Mouse (Mus musculus) midbrain, embryonic 10.5 days (tissue): ENCODE measurements around the gene Eif6. TPM values are rescaled to one million over a fixed set of nuclear protein-coding genes. Genes with fewer than 3 reads are reported as not detected.

Source experiments
- DNase-seq: peaks from one replicate; pipeline ENCODE4 v3.0.0-alpha.2; 2017; ENCODE audit warnings: low spot score
- H3K27ac ChIP-seq: fragments of 300-500 bp; sonication (generic); replicated peaks from 2 replicates; pipeline ENCODE4 v1.5.1; 2016; ENCODE audit warnings: mild to moderate bottlenecking
- H3K27me3 ChIP-seq: fragments of 300-500 bp; sonication (generic); 2 replicates; pipeline ENCODE4 v1.6.1; 2016; ENCODE audit warnings: low read depth, mild to moderate bottlenecking; ENCODE audit not compliant: poor library complexity, severe bottlenecking
- H3K36me3 ChIP-seq: fragments of 300-500 bp; sonication (generic); 2 replicates; pipeline ENCODE4 v1.6.1; 2016; ENCODE audit warnings: mild to moderate bottlenecking, moderate library complexity
- H3K4me1 ChIP-seq: fragments of 300-500 bp; sonication (generic); 2 replicates; pipeline ENCODE4 v1.6.1; 2016
- H3K4me3 ChIP-seq: fragments of 300-500 bp; sonication (generic); 2 replicates; pipeline ENCODE4 v1.5.1; 2016; ENCODE audit warnings: mild to moderate bottlenecking, moderate library complexity
- H3K9me3 ChIP-seq: fragments of 300-500 bp; sonication (generic); replicated peaks from 2 replicates; pipeline ENCODE4 v1.6.1; 2016; ENCODE audit warnings: mild to moderate bottlenecking
- WGBS: fragments of 180-500 bp; shearing (Covaris S2); methylation state at CpG from one replicate; pipeline ENCODE4 v1.1.7; 2016; 5-methylcytosine and 5-hydroxymethylcytosine counted together
- polyA plus RNA-seq: library from polyadenylated mRNA; unstranded; fragments of >200 nt; fragmentation: Nextera tagmentation; extraction: Ambion mirVana; gene quantifications from 2 replicates; pipeline ENCODE4 v1.2.1, GENCODE M21; 2016

Gene Eif6
- polyA plus RNA-seq, 1 experiment from 2014 or later, result 257 TPM

DNA sequence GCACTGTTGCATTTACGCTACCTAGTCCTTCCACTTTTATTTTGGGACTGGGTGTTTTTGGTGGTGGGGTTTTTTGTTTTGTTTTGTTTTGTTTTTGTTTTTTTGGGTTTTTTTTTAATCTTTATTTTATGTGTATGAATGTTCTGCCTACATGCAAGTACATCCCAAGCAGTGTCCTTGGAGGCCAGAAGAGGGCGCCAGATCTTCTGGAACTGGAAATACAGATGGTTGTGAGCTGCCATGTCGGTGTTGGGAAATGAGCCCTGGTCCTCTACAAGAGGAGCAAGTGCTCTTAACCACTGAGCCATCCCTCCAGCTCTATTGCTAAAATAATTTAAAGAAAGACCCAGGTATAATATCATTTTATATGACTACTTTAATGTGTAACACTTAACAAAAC, 24.0 kb downstream of the Eif6 start:
- Histone ChIP-seq H3K36me3 (no peaks in the 10 kb centered on the region), H3K4me3 (no peak overlapping the region), H3K27ac (no peak overlapping the region), H3K27me3 (no peaks in the 10 kb centered on the region), H3K4me1 (no peaks in the 10 kb centered on the region), H3K9me3 (no peaks in the 10 kb centered on the region)
- DNase-seq, result no peak
- 63% methylated on average over 3 of the region's 3 CpGs for WGBS

DNA sequence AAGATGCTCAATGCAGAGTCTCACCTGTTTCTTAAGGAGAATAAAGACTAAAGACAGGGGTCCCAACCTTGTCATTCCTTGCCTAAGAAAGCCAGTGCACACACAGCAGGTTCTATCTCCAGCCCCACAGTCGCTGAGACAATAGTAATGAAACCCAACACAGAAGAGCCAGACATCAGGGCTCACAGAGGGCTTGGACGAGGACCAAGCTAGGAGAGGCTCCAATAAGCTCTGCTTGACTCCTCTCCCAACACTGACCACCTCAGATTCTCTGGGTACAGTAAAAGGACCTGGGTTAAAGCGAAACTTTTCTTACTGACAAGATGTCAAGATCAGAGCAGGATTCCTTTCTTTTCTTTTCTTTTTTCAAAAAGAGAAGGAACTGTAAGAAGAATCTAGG, 28.1 kb downstream of the Eif6 start:
- Histone ChIP-seq H3K4me1 (no peaks in the 10 kb centered on the region), H3K27me3 (no peaks in the 10 kb centered on the region), H3K27ac (no peak overlapping the region), H3K4me3 (no peak overlapping the region), H3K9me3 (no peaks in the 10 kb centered on the region), H3K36me3 (no peaks in the 10 kb centered on the region)
- WGBS, result 67% methylated on average over 3 of the region's 3 CpGs
- DNase-seq, result no peak

DNA sequence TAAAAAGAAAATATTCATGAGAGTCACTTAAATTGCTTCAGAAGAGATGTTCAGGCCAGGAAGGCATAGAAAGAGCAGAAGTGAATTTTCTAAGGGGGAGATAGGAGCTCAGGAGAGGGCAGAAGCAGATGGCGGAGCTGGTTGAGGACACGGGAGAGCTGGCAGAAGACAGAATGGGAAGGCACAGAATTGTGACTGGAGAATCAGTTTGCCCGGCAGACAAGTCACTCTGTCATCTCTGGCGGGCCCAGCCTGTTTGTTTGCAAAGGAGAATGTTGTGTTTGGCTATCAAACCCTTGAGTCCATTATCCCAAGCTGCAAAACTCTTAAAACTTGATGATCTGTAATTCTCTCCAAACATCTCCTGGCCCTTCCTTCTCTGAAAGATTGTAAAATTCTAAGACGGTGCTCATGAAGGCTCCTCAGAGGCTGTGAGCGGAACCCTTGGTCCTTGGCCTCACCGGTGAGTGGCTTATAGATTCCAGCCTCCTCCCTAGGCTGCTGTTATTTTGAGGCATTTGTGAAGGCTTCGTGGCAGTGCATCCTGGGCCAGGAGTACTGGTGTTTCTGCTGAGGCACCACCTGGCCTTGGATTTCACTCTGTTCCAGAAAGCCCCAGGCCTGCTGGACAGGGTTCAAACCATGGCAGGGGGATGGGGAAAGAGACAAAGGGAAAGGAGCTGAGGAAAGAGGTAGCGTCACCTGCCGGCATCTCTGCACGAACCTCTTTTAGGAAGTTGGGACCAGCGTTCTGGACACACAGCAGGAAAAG, 31.9 kb downstream of the Eif6 start:
- 89% methylated on average over 12 of the region's 12 CpGs for WGBS

DNA sequence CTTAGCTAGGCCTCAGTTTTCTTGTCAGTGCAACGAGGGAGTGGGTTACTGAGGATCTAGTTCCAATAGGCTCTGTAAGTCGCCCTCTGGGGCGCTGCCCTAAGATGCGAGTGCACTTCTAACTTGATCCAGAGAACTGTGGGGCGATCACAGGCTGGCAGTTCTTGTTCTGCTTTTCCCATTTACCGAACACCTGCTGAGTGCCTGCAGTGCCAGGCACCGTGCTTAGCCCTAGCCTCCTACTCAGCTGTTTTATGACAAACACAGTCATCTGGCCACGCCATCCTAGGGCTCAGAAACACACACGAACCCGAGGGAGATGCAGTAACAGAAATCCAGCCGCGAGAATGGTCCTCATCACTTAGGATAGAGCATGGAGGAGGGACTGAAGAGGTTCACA, 33.8 kb downstream of the Eif6 start:
- 27% methylated on average over 12 of the region's 12 CpGs for WGBS
- H3K4me1 ChIP-seq, result peaks cover 8% of the 10 kb centered on the region
- H3K36me3 ChIP-seq, result no peaks in the 10 kb centered on the region
- no peak overlapping the region for H3K4me3 ChIP-seq
- H3K27ac ChIP-seq, result no peak overlapping the region
- no peaks in the 10 kb centered on the region for H3K9me3 ChIP-seq
- no peaks in the 10 kb centered on the region for H3K27me3 ChIP-seq
- DNase-seq, result no peak

More for the DNA sequence above, 31.9 kb downstream of the Eif6 start:
- Histone ChIP-seq H3K9me3 (no peaks in the 10 kb centered on the region), H3K4me1 (peaks cover 8% of the 10 kb centered on the region), H3K27me3 (no peaks in the 10 kb centered on the region), H3K36me3 (no peaks in the 10 kb centered on the region), H3K4me3 (no peak overlapping the region), H3K27ac (no peak overlapping the region)
- no peak for DNase-seq

DNA sequence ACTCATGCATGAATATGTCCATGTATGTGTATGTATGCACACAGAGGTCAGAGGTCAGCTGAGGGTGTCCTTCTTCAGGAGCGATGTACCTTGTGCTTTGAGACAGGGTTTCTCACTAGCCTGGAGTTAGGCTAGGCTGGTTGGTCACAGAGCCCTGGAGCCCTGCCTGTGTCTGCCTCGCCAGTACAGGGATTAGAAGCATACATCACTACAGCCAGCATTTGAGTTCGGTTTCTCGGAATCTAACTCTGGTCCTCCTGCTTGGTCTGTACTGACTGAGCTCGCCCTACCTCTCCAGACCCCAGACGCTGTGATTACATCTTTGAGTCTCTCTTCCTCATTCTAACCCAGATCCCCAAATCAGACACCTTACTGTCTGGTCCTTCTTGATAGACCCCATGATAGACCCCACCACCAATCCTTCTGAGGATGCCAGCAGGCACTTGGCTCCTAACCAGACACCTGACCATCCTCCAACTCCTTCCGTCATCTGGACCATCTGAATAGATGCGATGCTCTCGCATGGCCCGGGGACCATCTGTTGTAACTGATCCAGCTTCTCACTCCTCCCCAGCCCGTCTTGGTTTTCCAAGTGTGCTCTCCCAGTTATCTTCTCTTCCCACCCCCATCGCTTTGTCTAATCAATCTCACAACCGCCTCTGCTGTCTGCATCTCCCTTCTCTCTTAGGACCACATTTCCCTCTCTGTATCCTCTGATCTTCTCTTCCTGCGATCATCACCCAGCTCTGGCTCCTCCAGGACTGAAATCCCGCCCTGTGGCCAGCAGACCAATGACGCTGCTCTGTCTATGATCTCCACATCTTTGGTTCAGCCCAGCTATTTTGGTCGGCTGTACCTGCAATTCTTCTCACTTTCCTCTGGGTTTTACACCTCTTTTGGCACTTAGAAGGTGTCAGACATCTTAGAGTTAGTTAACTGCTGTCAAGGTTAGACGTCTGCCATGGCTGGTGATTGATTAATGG, 38.5 kb downstream of the Eif6 start:
- Histone ChIP-seq H3K36me3 (no peaks in the 10 kb centered on the region), H3K4me3 (no peak overlapping the region), H3K9me3 (no peaks in the 10 kb centered on the region), H3K27ac (no peak overlapping the region), H3K27me3 (no peaks in the 10 kb centered on the region), H3K4me1 (peaks cover 6% of the 10 kb centered on the region)
- DNase-seq, result no peak
- 82% methylated on average over 18 of the region's 18 CpGs for WGBS

DNA sequence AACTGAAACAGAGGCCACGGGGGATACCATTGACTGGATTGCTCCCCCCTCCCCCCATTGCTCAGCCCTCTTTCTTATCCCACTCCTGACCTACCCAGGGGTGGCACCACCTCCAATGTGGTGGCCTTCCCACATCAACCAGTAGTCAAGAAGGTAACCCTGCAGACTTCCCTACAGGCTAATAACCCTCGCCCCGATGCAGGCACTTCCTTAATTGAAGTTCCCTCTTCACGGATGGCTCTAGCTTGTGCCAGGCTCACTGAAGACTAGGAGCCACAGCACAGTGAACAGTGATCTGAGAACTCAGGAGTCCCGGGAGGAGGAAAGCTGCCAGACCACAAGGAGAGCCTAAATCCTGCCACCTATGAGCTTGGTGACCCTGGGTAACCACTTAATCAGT, 39.8 kb downstream of the Eif6 start:
- H3K27ac ChIP-seq, result no peak overlapping the region
- no peaks in the 10 kb centered on the region for H3K9me3 ChIP-seq
- 78% methylated on average over 5 of the region's 5 CpGs for WGBS

DNA sequence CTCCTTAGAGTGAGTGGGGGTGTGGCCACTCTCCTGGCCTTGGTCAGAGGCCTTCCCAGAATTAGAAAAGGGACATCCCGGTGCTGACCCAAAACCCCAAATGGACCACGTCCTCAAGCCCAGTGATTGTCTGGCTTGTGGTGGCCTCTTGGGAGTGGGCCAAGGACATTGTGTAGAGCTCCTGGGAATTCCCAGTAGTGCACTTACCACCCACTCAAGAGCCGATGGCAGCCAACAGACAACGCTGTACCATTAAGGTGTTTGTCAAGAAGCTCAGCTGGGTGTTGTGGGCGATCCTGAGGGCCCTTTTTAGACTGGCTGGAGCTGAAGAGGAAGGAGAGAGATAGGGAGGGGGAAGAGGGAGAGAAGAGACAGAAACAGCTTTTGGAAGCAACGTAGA, 42.2 kb downstream of the Eif6 start:
- H3K4me1 ChIP-seq, result no peaks in the 10 kb centered on the region
- H3K27me3 ChIP-seq, result no peaks in the 10 kb centered on the region
- 83% methylated on average over 6 of the region's 6 CpGs for WGBS
- no peaks in the 10 kb centered on the region for H3K9me3 ChIP-seq
- H3K36me3 ChIP-seq, result no peaks in the 10 kb centered on the region
- DNase-seq, result no peak
- no peak overlapping the region for H3K4me3 ChIP-seq
- H3K27ac ChIP-seq, result no peak overlapping the region

More for the DNA sequence above, 39.8 kb downstream of the Eif6 start:
- Histone ChIP-seq H3K4me3 (no peak overlapping the region), H3K27me3 (no peaks in the 10 kb centered on the region), H3K36me3 (no peaks in the 10 kb centered on the region), H3K4me1 (no peaks in the 10 kb centered on the region)
- DNase-seq, result no peak

DNA sequence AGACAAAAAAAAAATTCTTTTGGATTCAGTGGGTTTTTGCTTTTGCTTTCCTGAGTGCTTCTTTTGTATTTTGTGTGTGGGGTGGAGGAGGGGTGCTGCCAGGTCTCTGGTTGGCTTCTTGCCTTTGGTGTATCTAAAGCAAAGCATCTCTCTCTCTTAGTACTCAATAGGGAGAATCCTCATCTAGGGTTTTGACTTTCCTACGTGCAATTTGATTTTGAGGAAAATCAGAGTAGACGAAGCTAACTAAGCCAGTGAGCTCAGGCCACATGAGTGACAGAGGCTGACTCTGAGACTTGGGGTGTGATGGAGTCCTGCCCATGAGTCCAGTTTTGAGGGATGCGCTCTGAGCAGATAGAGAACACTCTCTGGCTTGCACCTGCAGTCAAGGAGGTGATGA, 47.2 kb downstream of the Eif6 start:
- Histone ChIP-seq H3K27ac (no peak overlapping the region), H3K4me1 (peaks cover 17% of the 10 kb centered on the region), H3K4me3 (no peak overlapping the region), H3K27me3 (peaks cover 25% of the 10 kb centered on the region), H3K36me3 (no peaks in the 10 kb centered on the region), H3K9me3 (no peaks in the 10 kb centered on the region)
- no peak for DNase-seq
- WGBS, result 88% methylated on average over 3 of the region's 3 CpGs

DNA sequence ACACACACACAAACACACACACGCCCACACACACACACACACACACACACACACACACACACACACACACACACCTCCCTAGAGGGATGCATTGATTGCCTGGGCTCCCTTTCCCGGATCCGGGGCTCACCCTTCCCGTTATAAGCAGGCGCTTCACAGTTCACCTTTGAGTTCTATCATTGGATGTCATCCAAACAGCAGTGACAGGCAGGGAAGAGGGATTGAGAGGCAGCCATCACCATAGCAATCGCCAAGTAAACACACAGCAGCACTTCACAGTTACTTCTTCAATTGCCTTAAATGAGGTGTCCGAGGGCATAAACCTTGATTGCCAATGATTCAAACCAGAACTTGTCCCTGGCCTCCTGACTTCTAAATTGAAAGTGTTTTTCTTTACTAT, 47.7 kb downstream of the Eif6 start:
- H3K4me1 ChIP-seq, result peaks cover 17% of the 10 kb centered on the region
- no peaks in the 10 kb centered on the region for H3K9me3 ChIP-seq
- H3K27ac ChIP-seq, result no peak overlapping the region
- H3K4me3 ChIP-seq, result no peak overlapping the region
- peaks cover 30% of the 10 kb centered on the region for H3K27me3 ChIP-seq
- 75% methylated on average over 7 of the region's 7 CpGs for WGBS
- DNase-seq, result no peak
- H3K36me3 ChIP-seq, result no peaks in the 10 kb centered on the region

DNA sequence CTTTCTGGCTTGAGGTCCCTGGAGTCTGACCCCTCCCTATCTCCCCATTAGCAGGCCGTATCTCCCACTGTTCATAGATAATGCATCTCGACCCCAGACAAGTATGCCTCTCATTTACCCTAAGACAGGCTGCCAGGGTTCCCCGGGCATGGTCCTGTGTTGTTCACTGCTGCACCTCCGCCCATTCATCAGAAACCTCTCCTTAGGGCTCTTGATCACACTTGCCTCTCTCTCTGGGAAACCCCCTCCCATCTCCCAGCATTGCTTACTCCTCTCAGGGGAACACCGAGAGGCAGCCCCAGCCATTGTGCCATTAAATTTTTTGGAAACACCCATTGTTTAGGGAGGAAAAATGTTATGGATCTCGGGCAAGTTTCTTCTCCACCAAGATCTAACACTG, 48.7 kb downstream of the Eif6 start:
- WGBS, result 77% methylated on average over 6 of the region's 6 CpGs
- Histone ChIP-seq H3K4me1 (peaks cover 17% of the 10 kb centered on the region), H3K27ac (no peak overlapping the region), H3K9me3 (no peaks in the 10 kb centered on the region), H3K4me3 (no peak overlapping the region), H3K27me3 (peaks cover 40% of the 10 kb centered on the region), H3K36me3 (no peaks in the 10 kb centered on the region)
- DNase-seq, result no peak

DNA sequence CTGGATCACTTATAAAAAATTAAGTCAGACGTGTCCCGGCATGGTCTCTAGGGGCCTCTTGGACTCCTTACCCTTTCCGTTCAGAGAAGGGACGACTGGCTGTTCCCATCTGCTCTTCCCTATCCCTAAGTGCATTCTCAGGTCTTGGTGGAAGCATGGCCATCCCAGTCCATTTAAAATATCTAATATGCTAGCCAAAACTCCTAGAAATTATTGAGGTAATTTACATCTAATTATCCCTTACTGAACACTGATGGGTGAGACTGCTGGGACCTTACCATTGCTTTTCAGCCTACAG, 49.1 kb downstream of the Eif6 start:
- DNase-seq, result no peak
- peaks cover 43% of the 10 kb centered on the region for H3K27me3 ChIP-seq
- H3K4me1 ChIP-seq, result peaks cover 17% of the 10 kb centered on the region
- H3K9me3 ChIP-seq, result no peaks in the 10 kb centered on the region
- no peak overlapping the region for H3K27ac ChIP-seq
- 82% methylated on average over 4 of the region's 4 CpGs for WGBS
- no peak overlapping the region for H3K4me3 ChIP-seq
- H3K36me3 ChIP-seq, result no peaks in the 10 kb centered on the region

DNA sequence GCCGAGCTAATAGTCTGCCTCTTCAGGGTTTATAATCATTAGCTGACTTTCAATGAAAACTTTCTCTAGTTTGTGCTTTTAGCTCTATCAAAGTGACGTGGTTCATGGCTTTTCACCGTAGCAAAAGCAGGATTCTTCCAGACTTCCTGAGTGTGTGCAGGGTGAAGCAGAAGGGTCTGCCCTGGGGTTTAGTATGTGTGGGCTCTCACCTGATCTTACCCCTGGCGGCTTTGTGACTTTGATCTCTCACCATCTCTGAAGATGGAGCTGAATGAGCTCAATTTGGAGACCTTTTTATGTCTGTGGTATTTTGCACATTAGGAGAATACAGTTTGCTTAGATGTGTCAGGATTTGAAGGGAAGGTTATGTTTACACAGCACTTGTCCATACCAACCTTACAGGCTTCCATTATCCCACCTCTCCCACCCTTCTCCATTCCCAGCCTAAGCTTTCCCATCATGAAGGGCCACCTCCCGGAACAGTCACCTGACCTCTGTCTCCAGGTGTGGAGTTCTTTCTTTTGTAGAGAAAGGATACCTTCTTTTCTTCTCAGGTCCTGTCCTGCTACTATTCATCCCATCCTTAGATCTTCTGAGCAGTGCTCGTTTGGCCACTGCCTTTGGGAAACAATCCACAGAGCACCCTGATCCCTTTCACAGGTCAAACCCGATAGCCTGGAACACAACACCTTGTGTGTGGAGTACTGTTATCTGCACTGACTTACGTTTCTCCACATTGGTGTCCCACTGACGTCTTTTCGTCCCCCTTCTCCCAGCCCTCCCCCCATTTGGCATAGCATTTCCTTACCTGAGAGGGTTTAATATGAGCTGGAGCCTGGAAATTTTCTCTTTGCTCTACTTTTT, 49.7 kb downstream of the Eif6 start:
- Histone ChIP-seq H3K27ac (no peak overlapping the region), H3K4me3 (no peak overlapping the region), H3K9me3 (no peaks in the 10 kb centered on the region), H3K27me3 (peaks cover 43% of the 10 kb centered on the region), H3K36me3 (no peaks in the 10 kb centered on the region), H3K4me1 (peaks cover 17% of the 10 kb centered on the region)
- WGBS, result 75% methylated on average over 10 of the region's 10 CpGs
- DNase-seq, result no peak
